Mouse (Mus musculus): ENCODE measurements around the gene Tmem56. TPM values are rescaled to one million over a fixed set of nuclear protein-coding genes. Genes with fewer than 3 reads are reported as not detected.

Tmem56 gene
- total and polyA plus RNA-seq, 2 experiments from 2014 or later, result 3.9 to 15.5 TPM

DNA sequence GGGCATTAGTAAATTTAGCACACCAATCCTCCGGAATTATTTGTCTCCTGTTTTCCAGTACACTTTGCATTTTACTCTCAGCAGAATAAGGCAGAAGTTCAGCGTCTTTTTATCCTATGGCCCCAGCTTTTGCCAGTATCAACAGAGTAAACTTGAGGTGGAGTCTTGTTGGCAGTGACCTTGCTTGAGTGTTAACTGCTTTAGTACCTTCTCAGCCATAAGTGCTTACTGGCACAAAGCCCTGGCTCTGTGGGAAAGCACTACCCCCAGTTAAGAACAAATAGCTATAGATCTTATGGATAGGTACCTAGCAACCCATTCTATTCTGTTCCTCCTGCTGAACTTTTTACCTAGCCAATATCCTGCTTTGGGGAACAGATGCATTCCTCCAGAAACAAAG lies 93.7 kb downstream of the Tmem56 start:
- ATAC-seq (no peak), DNase-seq (no peak)
- H3K27ac ChIP-seq (ENCODE audit: low read depth, low read length), result no peak overlapping the region
- no peaks in the 10 kb centered on the region for H3K27me3 ChIP-seq (ENCODE audit: insufficient read depth, low read length)
- H3K4me2 ChIP-seq (ENCODE audit: low read depth), result no peak overlapping the region
- TF ChIP-seq CTCF (IDR thresholded peaks at IDR 0.05; ENCODE audit: low read depth), result no peak
- H3K9ac ChIP-seq, result no peak overlapping the region
- no peaks in the 10 kb centered on the region for H3K36me3 ChIP-seq (ENCODE audit: insufficient read depth)
- H3K4me1 ChIP-seq (ENCODE audit: insufficient read depth), result no peaks in the 10 kb centered on the region
- 82% methylated on average over 2 of the region's 2 CpGs for WGBS
- no peaks in the 10 kb centered on the region for H3K9me3 ChIP-seq (ENCODE audit: low read length)
- no peak overlapping the region for H3K4me3 ChIP-seq (ENCODE audit: low read depth, low read length)

DNA sequence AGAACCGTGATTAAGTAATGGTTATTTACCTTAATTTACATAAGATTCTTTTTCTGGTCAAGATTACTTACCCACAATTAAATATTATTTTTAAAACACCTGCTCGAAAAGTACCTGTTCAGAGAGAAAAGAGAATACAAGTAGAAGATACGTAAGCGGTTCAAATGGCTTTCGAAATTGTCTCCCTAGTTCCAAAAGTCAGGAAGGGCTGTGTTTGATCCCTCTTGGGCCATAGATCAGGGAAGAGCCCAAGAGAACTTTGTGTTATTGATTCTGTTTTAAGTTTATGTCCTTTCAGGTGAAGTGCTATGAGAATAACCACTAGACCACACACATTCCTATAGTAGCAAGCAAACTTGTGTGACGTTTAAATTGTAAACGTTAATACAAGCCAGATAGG lies 95.4 kb downstream of the Tmem56 start:
- WGBS, result 91% methylated on average over 7 of the region's 7 CpGs
- no peak for TF ChIP-seq CTCF (IDR thresholded peaks at IDR 0.05; ENCODE audit: low read depth)
- no peak for DNase-seq

DNA sequence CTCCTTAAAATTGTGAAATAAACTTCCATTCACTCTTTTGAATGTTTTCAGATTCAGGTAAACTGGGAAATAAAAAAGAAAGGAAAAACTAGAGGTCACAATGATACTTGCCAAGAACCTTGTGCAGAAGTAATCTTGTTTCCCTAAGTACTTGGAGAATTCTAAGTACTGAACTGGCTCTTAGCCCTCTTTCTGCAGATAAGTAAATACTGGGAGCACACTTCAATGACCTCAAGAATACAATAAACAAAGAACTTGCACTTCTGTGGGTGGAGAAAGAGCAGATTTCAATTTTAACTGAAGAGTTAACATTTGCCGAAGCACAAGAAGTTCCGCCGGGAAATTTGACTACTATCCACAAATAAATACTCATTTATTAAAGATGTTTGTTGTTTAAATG lies 96.0 kb downstream of the Tmem56 start:
- Histone ChIP-seq H3K4me2 (ENCODE audit: low read depth) (no peak overlapping the region), H3K9ac (no peak overlapping the region), H3K4me1 (ENCODE audit: insufficient read depth) (no peaks in the 10 kb centered on the region), H3K27ac (ENCODE audit: low read depth, low read length) (no peak overlapping the region), H3K36me3 (ENCODE audit: insufficient read depth) (no peaks in the 10 kb centered on the region), H3K4me3 (ENCODE audit: low read depth, low read length) (no peak overlapping the region), H3K9me3 (ENCODE audit: low read length) (no peaks in the 10 kb centered on the region), H3K27me3 (ENCODE audit: insufficient read depth, low read length) (no peaks in the 10 kb centered on the region)
- no peak for TF ChIP-seq CTCF (IDR thresholded peaks at IDR 0.05; ENCODE audit: low read depth)
- WGBS, result 78% methylated on average over 3 of the region's 3 CpGs
- ATAC-seq (no peak), DNase-seq (no peak)

More for the DNA sequence above, 95.4 kb downstream of the Tmem56 start:
- Histone ChIP-seq H3K9me3 (ENCODE audit: low read length) (no peaks in the 10 kb centered on the region), H3K4me3 (ENCODE audit: low read depth, low read length) (no peak overlapping the region), H3K4me1 (ENCODE audit: insufficient read depth) (no peaks in the 10 kb centered on the region), H3K27ac (ENCODE audit: low read depth, low read length) (no peak overlapping the region), H3K4me2 (ENCODE audit: low read depth) (no peak overlapping the region), H3K9ac (no peak overlapping the region), H3K27me3 (ENCODE audit: insufficient read depth, low read length) (no peaks in the 10 kb centered on the region), H3K36me3 (ENCODE audit: insufficient read depth) (no peaks in the 10 kb centered on the region)
- no peak for ATAC-seq

DNA sequence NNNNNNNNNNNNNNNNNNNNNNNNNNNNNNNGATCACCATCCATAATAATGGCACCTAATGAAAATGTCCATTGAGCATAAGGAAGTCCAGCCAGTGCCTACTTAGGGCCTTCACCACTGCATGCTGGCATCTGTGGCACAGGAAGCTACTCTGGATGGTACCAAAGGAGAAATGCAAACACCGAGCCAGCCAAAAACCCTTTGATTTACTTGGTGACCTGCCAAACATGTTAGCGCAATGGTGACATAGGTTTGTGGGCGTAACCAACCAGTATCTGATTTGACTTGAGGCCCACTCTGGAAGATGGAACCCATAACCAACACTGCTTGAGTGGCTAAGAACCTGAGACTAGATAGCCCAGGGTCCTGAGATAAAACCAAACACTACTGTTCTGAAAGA lies 97.7 kb downstream of the Tmem56 start:
- H3K36me3 ChIP-seq (ENCODE audit: insufficient read depth), result no peaks in the 10 kb centered on the region
- TF ChIP-seq CTCF (IDR thresholded peaks at IDR 0.05; ENCODE audit: low read depth), result no peak
- WGBS, result 87% methylated on average over 3 of the region's 3 CpGs
- ATAC-seq (no peak), DNase-seq (no peak)
- H3K9ac ChIP-seq, result no peak overlapping the region
- no peaks in the 10 kb centered on the region for H3K9me3 ChIP-seq (ENCODE audit: low read length)
- H3K4me2 ChIP-seq (ENCODE audit: low read depth), result no peak overlapping the region
- H3K4me1 ChIP-seq (ENCODE audit: insufficient read depth), result no peaks in the 10 kb centered on the region
- H3K27ac ChIP-seq (ENCODE audit: low read depth, low read length), result no peak overlapping the region
- H3K27me3 ChIP-seq (ENCODE audit: insufficient read depth, low read length), result no peaks in the 10 kb centered on the region
- no peak overlapping the region for H3K4me3 ChIP-seq (ENCODE audit: low read depth, low read length)

DNA sequence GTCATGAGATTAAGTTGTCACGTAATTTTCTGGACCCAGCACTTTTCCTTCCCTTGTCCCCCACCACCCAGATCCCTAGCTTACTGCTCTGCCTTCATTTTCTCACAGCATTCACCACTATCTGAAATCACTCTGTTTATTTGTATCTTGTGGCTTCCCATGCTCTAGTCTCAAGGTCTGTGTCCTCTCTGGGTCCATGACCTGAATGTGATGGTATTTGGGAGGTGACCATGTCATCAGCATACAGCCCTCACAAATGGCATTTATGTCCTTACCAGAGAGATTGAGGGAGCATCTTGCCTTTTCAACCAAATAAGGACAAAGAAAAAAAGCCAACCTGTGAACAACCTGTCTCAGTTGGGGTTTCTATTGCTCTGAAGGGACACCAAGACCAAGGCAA lies 106.9 kb downstream of the Tmem56 start:
- no peak for TF ChIP-seq CTCF (IDR thresholded peaks at IDR 0.05; ENCODE audit: low read depth)
- Histone ChIP-seq H3K9me3 (ENCODE audit: low read length) (no peaks in the 10 kb centered on the region), H3K4me3 (ENCODE audit: low read depth, low read length) (no peak overlapping the region), H3K4me1 (ENCODE audit: insufficient read depth) (no peaks in the 10 kb centered on the region), H3K27ac (ENCODE audit: low read depth, low read length) (no peak overlapping the region), H3K9ac (no peak overlapping the region), H3K27me3 (ENCODE audit: insufficient read depth, low read length) (no peaks in the 10 kb centered on the region), H3K36me3 (ENCODE audit: insufficient read depth) (no peaks in the 10 kb centered on the region), H3K4me2 (ENCODE audit: low read depth) (no peak overlapping the region)
- ATAC-seq (no peak), DNase-seq (no peak)
- 77% methylated on average over 1 of the region's 1 CpGs for whole genome bisulfite sequencing

DNA sequence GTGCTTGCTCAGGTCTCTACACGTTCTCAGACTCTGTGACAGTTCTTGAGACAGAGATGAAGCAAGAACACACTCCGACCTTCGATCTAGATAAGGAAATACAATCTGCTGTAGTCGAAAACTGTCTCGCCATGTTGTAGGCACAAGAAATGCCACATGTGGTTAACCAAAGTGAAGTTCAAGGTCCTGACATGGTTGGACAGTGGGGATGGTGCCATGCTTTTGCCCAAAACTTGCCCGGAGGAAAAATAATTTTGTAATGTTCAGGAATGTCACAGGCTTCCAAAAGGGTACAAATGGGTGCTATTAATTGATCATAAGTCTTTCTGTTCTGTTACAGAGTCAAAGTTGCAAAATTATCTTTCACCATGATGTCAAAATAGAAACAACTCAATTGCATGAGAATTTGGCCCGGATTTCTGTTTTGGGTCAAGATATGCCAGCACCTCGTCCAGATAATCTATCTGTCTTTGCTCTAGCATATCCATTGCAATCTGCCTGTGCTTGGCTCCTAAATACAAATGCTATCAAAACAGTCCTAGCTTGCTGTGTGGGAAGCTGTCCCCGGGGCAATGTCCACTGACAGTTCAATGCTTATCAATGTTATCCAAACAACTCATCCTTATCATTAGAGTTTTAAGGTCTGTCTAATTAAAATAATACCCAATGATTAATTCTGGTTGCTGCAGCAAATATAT lies 108.5 kb downstream of the Tmem56 start:
- ATAC-seq (no peak), DNase-seq (no peak)
- Histone ChIP-seq H3K4me2 (ENCODE audit: low read depth) (no peak overlapping the region), H3K4me3 (ENCODE audit: low read depth, low read length) (no peak overlapping the region), H3K27ac (ENCODE audit: low read depth, low read length) (no peak overlapping the region), H3K9ac (no peak overlapping the region), H3K36me3 (ENCODE audit: insufficient read depth) (no peaks in the 10 kb centered on the region), H3K9me3 (ENCODE audit: low read length) (no peaks in the 10 kb centered on the region), H3K27me3 (ENCODE audit: insufficient read depth, low read length) (no peaks in the 10 kb centered on the region), H3K4me1 (ENCODE audit: insufficient read depth) (no peaks in the 10 kb centered on the region)
- WGBS, result 83% methylated on average over 9 of the region's 9 CpGs
- no peak for TF ChIP-seq CTCF (IDR thresholded peaks at IDR 0.05; ENCODE audit: low read depth)

DNA sequence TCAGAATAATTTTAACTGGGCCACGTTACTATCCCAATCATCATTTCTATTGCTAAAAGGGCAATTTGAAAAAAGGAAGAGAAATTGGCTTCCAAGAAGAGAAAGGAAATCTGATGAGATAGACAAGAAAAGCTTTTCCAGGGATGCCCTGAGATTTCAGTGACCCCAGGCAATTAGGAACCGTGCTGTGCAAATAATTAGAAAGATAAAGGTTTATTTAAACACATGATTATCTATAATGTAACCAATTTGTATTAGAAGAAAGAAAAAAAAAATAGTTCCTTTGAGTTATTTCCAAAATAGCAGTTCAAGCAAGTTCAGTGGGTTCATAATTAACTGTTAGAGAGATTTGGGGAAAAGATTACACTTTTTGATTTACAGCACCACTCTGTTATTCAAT lies 110.2 kb downstream of the Tmem56 start:
- Histone ChIP-seq H3K27me3 (ENCODE audit: insufficient read depth, low read length) (no peaks in the 10 kb centered on the region), H3K4me1 (ENCODE audit: insufficient read depth) (no peaks in the 10 kb centered on the region), H3K4me2 (ENCODE audit: low read depth) (no peak overlapping the region), H3K4me3 (ENCODE audit: low read depth, low read length) (no peak overlapping the region), H3K27ac (ENCODE audit: low read depth, low read length) (no peak overlapping the region), H3K36me3 (ENCODE audit: insufficient read depth) (no peaks in the 10 kb centered on the region), H3K9ac (no peak overlapping the region), H3K9me3 (ENCODE audit: low read length) (no peaks in the 10 kb centered on the region)
- no peak for TF ChIP-seq CTCF (IDR thresholded peaks at IDR 0.05; ENCODE audit: low read depth)
- WGBS, result 51% methylated on average over 2 of the region's 2 CpGs
- DNase-seq (no peak), ATAC-seq (no peak)

Measured in forebrain, postnatal 0 days (tissue).